Mouse (Mus musculus): ENCODE measurements around the gene Atrip. TPM values are rescaled to one million over a fixed set of nuclear protein-coding genes. Genes with fewer than 3 reads are reported as not detected.

The Atrip gene
- 12.5 and 13.0 TPM in 2 replicates for polyA plus RNA-seq (2011; ENCODE audit: insufficient read length, low read depth, missing spikeins)

DNA sequence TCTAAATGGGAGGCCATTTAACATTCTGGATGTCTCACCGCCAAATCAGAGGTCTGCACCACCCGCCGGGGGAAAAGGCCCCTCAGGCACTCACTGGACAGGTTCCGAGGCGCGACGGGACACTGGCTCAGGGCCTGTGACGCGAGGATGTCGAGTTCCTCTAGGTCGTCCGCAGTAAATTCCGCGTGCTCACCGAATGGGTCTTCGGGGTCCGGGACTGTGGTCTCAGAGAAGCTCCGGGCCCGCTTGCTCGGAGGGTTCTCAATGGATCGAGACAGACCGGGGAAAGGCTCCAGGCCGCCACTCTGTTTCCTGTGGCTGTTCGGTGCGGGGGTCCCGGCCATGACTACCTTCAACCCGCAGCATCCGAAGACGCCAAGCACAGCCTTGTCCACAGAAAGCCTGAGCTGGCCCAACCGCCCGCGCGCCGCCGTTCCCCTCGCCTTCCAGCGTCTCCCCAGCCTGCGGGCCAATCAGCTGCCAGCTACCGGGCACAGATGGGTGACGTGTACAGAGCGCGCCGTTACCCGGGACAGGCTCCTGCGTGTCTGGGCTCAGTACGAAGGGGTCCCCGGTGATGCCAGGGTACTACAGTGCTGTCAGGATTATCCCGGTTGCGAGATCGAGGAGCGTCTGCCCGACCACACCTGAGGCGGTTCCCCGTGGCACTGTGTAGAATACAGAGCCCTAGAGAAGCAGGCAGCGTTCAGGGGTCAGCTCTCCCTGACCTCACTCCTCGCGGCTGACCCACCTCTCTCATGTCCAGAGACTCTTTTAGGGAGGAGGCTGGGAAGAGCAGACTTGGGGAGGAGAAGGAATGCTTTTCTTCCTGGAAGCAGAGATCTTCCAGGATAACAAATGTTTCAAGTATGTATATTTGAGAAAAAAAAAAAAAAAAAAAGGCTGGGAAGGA, at the start of gene Atrip:
Gene Atrip, minus strand, starts transcription at position 464 of the 913 bp plus-strand sequence.
- peak within 1 kb of the TSS; percentile 61 for H3K4me3 ChIP-seq (ENCODE audit: insufficient read depth, low read length)
- TF ChIP-seq CTCF (IDR thresholded peaks at IDR 0.05; ENCODE audit: borderline replicate concordance, insufficient read depth, low read length) (no peak), POLR2A (IDR thresholded peaks at IDR 0.05; ENCODE audit: low read depth, low read length) (peak; percentile 87)
- peaks cover 2% of the 10 kb centered on the region; the same call in 1 of the 2 replicates for H3K4me1 ChIP-seq (ENCODE audit: control insufficient read depth, insufficient read depth, low read length)
- H3K27ac ChIP-seq (ENCODE audit: insufficient read depth, low read length): no peak within 1 kb of the TSS; the same call in 1 of the 2 replicates

DNA sequence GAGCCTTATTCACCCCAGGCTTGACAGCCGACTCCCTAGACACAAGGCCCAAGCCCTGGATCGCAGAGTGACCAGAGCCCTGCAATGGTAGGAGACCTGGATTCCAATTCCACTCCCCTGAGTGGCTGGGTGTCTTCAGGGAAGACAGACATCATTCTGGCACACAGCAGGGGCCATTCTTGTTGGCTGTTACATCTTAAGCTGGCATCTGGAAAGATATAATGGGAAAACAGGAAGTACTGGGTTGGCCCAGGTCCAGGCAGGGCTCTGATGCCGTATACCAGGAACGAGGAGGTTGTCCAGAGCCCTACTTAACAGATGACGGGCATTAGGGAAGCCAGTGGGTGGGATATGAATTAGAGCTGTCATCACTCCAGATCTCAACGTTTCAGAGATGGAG, 49.3 kb upstream of the Atrip start:
- no peak for TF ChIP-seq POLR2A (IDR thresholded peaks at IDR 0.05; ENCODE audit: low read depth, low read length)
- TF ChIP-seq CTCF (IDR thresholded peaks at IDR 0.05; ENCODE audit: borderline replicate concordance, insufficient read depth, low read length): no peak
- Histone ChIP-seq H3K27ac (ENCODE audit: insufficient read depth, low read length) (no peak overlapping the region), H3K4me3 (ENCODE audit: insufficient read depth, low read length) (no peak overlapping the region), H3K4me1 (ENCODE audit: control insufficient read depth, insufficient read depth, low read length) (no peaks in the 10 kb centered on the region)

DNA sequence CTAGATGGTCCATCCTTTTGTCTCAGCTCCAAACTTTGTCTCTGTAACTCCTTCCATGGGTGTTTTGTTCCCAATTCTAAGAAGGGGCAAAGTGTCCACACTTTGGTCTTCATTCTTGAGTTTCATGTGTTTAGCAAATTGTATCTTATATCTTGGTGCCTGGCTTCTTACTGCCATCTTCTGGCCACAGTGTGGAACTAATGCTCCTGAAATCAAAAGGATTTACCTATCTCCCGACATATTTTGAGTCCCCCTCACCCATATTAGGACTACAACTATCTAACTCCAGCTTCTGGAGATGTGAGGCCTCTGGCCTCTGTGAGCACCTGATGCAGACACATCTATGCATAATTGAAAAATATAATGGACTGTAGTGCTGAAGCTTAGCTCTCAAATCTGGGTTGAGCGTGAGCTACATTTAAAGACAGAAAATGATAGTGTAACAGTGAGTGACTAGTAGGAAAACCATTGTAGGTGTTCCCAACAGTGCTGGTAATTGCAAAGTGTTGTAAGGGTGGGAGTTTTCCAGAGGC, 48.7 kb upstream of the Atrip start:
- Histone ChIP-seq H3K27ac (ENCODE audit: insufficient read depth, low read length) (no peak overlapping the region), H3K4me1 (ENCODE audit: control insufficient read depth, insufficient read depth, low read length) (no peaks in the 10 kb centered on the region), H3K4me3 (ENCODE audit: insufficient read depth, low read length) (no peak overlapping the region)
- TF ChIP-seq CTCF (IDR thresholded peaks at IDR 0.05; ENCODE audit: borderline replicate concordance, insufficient read depth, low read length): no peak
- TF ChIP-seq POLR2A (IDR thresholded peaks at IDR 0.05; ENCODE audit: low read depth, low read length): no peak

DNA sequence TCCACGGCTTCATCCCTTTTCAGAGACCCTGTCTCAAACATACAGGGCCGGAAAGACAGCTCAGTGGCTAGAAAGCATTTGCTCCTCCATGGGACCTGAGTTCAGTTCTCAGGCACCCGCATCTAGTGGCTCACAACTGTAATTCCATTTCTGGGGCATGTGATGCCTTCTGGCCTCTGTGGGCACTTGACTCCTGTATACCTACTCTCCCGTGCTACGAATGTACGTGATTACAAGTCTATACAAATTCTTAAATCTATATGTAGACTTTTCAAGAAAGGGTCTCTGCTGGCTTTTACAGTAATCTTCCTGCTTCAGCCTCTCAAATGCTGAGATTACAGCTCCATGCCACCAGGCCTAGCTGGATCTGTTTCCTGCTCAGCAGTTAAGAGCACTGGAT, 47.0 kb upstream of the Atrip start:
- H3K4me1 ChIP-seq (ENCODE audit: control insufficient read depth, insufficient read depth, low read length): no peaks in the 10 kb centered on the region
- no peak overlapping the region for H3K27ac ChIP-seq (ENCODE audit: insufficient read depth, low read length)
- H3K4me3 ChIP-seq (ENCODE audit: insufficient read depth, low read length): no peak overlapping the region
- TF ChIP-seq CTCF (IDR thresholded peaks at IDR 0.05; ENCODE audit: borderline replicate concordance, insufficient read depth, low read length): no peak
- no peak for TF ChIP-seq POLR2A (IDR thresholded peaks at IDR 0.05; ENCODE audit: low read depth, low read length)

DNA sequence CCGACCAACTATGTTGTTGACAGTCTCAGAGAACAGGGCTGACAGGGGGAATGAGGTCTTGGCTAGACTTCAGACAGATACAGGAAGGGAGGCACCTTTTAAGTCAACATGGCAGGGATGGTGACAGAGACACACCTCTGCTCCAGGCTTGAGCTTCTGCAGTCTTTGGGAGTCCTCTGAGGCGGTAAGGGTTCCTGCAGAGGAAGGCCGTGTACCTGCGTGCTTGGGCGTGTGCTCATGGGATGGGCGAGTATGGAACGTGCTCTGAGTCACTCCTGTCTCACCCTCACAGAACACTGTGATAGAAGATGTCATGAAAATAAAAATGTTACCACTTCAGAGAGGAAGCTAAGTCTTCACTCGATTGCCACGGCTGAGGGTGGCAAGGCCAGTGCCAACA, 45.6 kb upstream of the Atrip start:
- Histone ChIP-seq H3K4me1 (ENCODE audit: control insufficient read depth, insufficient read depth, low read length) (no peaks in the 10 kb centered on the region), H3K4me3 (ENCODE audit: insufficient read depth, low read length) (no peak overlapping the region), H3K27ac (ENCODE audit: insufficient read depth, low read length) (no peak overlapping the region)
- TF ChIP-seq POLR2A (IDR thresholded peaks at IDR 0.05; ENCODE audit: low read depth, low read length): no peak
- TF ChIP-seq CTCF (IDR thresholded peaks at IDR 0.05; ENCODE audit: borderline replicate concordance, insufficient read depth, low read length): no peak

DNA sequence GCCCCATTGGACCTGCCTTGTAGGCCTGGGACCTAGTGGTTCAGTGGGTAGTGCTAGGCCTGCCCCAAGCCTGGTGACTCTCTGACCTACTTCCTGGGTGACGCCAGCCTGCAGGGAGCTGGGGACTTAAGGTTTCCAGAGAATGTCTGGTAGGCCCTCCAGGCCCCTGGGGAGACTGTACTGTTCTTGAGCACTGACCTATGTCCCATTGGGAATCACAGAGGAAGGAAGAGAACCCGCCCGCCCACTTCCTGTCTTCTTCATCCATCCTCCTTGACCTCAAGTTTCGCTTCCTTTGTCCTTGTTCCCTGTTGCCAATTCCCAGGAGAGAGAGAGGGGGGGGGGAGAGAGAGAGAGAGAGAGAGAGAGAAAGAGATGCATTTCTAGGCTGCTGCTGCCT, 44.2 kb upstream of the Atrip start:
- Histone ChIP-seq H3K4me1 (ENCODE audit: control insufficient read depth, insufficient read depth, low read length) (no peaks in the 10 kb centered on the region), H3K4me3 (ENCODE audit: insufficient read depth, low read length) (no peak overlapping the region), H3K27ac (ENCODE audit: insufficient read depth, low read length) (no peak overlapping the region)
- no peak for TF ChIP-seq POLR2A (IDR thresholded peaks at IDR 0.05; ENCODE audit: low read depth, low read length)
- no peak for TF ChIP-seq CTCF (IDR thresholded peaks at IDR 0.05; ENCODE audit: borderline replicate concordance, insufficient read depth, low read length)

DNA sequence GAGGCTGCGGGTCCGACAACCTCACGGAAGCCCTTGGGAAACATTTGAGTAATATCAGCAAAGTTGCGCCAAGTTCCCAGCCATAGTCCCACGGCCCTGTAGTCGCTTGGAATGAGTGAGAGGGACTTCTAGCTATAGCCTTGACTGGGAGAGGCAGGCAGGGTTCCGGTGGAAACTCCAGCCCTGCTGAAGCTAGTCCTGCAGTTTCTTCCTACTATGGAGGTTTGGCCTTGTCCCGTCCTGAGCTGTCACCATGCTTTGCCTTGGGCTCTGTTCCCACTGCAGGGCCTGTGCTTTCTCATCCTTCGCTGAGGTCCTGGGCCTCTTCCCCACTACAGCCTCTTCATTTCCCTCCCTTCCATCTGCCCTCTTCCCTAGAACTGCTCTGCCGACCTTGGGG, 42.3 kb upstream of the Atrip start:
- Histone ChIP-seq H3K4me1 (ENCODE audit: control insufficient read depth, insufficient read depth, low read length) (no peaks in the 10 kb centered on the region), H3K27ac (ENCODE audit: insufficient read depth, low read length) (no peak overlapping the region), H3K4me3 (ENCODE audit: insufficient read depth, low read length) (no peak overlapping the region)
- TF ChIP-seq POLR2A (IDR thresholded peaks at IDR 0.05; ENCODE audit: low read depth, low read length) (no peak), CTCF (IDR thresholded peaks at IDR 0.05; ENCODE audit: borderline replicate concordance, insufficient read depth, low read length) (no peak)

DNA sequence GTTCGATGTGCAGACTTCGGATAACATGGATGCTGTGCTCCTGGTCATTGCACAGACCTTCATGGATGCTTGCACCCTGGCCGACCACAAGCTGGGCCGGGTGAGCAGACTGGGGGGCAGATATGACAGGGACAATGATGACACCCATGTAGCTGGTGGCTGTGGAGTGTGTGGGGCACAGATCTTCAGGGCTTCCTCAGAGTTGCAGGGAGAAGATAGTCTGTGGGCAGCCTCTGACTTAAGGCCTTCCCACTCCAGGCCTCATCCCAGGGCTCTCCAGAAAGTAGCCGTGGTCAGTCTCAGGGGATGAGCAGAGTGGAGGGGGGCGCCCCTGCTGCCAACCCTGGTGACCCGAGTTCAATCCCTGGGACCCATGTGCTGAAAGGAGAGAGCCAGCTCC, 40.9 kb upstream of the Atrip start:
- no peak overlapping the region for H3K27ac ChIP-seq (ENCODE audit: insufficient read depth, low read length)
- TF ChIP-seq CTCF (IDR thresholded peaks at IDR 0.05; ENCODE audit: borderline replicate concordance, insufficient read depth, low read length) (no peak), POLR2A (IDR thresholded peaks at IDR 0.05; ENCODE audit: low read depth, low read length) (no peak)
- H3K4me1 ChIP-seq (ENCODE audit: control insufficient read depth, insufficient read depth, low read length): no peaks in the 10 kb centered on the region

DNA sequence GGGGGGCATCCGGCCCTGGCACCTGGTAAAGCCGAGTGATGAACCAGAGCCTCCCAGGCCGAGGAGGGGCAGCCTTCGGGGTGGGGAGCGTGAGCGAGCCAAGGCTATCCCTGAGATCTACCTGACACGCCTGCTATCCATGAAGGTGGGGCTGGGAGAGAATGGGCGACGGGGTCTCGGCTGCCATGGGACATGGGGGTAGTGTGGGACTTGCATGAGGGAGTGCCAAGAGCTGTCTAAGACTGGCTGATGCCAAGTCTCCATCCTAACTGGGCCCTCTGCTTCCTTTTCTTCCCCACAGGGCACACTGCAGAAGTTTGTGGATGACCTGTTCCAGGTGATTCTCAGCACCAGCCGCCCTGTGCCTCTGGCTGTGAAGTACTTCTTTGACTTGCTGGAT, 40.4 kb upstream of the Atrip start:
- H3K4me1 ChIP-seq (ENCODE audit: control insufficient read depth, insufficient read depth, low read length): no peaks in the 10 kb centered on the region
- H3K27ac ChIP-seq (ENCODE audit: insufficient read depth, low read length): no peak overlapping the region
- H3K4me3 ChIP-seq (ENCODE audit: insufficient read depth, low read length): no peak overlapping the region
- no peak for TF ChIP-seq POLR2A (IDR thresholded peaks at IDR 0.05; ENCODE audit: low read depth, low read length)
- TF ChIP-seq CTCF (IDR thresholded peaks at IDR 0.05; ENCODE audit: borderline replicate concordance, insufficient read depth, low read length): no peak

More for the DNA sequence above, 40.9 kb upstream of the Atrip start:
- no peak overlapping the region for H3K4me3 ChIP-seq (ENCODE audit: insufficient read depth, low read length)

DNA sequence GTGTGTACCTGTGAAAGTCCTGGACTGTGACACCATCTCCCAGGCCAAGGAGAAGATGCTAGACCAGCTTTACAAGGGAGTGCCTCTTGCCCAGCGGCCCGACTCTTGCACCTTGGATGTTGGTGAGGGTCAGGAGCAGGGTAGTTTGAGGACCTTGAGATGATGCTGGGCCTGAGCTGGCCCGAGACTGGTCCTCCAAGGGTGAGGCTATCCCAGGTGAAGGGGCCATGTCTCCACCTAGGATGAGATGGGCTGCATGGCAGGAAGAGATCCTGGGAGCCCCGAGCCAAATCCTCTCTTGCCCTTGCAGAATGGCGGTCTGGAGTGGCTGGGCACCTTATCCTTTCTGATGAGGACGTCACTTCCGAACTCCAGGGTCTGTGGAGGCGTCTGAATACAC, 39.4 kb upstream of the Atrip start:
- no peaks in the 10 kb centered on the region for H3K4me1 ChIP-seq (ENCODE audit: control insufficient read depth, insufficient read depth, low read length)
- H3K4me3 ChIP-seq (ENCODE audit: insufficient read depth, low read length): no peak overlapping the region
- no peak overlapping the region for H3K27ac ChIP-seq (ENCODE audit: insufficient read depth, low read length)
- TF ChIP-seq CTCF (IDR thresholded peaks at IDR 0.05; ENCODE audit: borderline replicate concordance, insufficient read depth, low read length): no peak
- no peak for TF ChIP-seq POLR2A (IDR thresholded peaks at IDR 0.05; ENCODE audit: low read depth, low read length)

Data from embryonic fibroblast, embryonic 13.5 days (primary cell).